Mouse (Mus musculus) C2C12 (cell line): ENCODE results near the gene Nap1l4.

Experiments used
- CEBPB ChIP-seq: IDR thresholded peaks from one replicate; pipeline ENCODE4 v1.6.1; 2011; ENCODE audit warnings: low read depth, mild to moderate bottlenecking, control low read depth, moderate library complexity
- CTCF ChIP-seq: IDR thresholded peaks from one replicate; pipeline ENCODE4 v1.5.1; 2011; ENCODE audit not compliant: control insufficient read depth, insufficient read depth, insufficient read length
- FOSL1 ChIP-seq: IDR thresholded peaks from one replicate; pipeline ENCODE4 v1.8.0; 2011; ENCODE audit warnings: mild to moderate bottlenecking, low read length; ENCODE audit not compliant: poor library complexity, insufficient read depth, severe bottlenecking
- MAX ChIP-seq: IDR thresholded peaks from one replicate; pipeline ENCODE4 v1.6.1; 2011; ENCODE audit warnings: mild to moderate bottlenecking, control low read depth
- MYOD1 ChIP-seq: IDR thresholded peaks from one replicate; pipeline ENCODE4 v1.6.1; 2011; ENCODE audit warnings: low read depth; ENCODE audit not compliant: control insufficient read depth, insufficient read length
- MYOG ChIP-seq: IDR thresholded peaks from one replicate; pipeline ENCODE4 v1.6.1; 2011; ENCODE audit not compliant: control insufficient read depth, insufficient read length; ENCODE audit errors: extremely low read depth
- USF1 ChIP-seq: IDR thresholded peaks from one replicate; pipeline ENCODE4 v1.6.1; 2011; ENCODE audit warnings: low read depth, mild to moderate bottlenecking, control low read depth, moderate library complexity

GRCm38 (mm10) chr7:143514416-143514768 lies 34.5 kb downstream of the Nap1l4 start:
- TF ChIP-seq CTCF: no peak
- no peak for TF ChIP-seq CEBPB
- TF ChIP-seq USF1: no peak
- TF ChIP-seq MAX: no peak
- no peak for TF ChIP-seq FOSL1
- no peak for TF ChIP-seq MYOD1
- TF ChIP-seq MYOG: no peak
